Mouse (Mus musculus) liver, adult (tissue): ENCODE data around the gene Ssr1.

Experiments
- GATA4 ChIP-seq: IDR thresholded peaks from 2 replicates; pipeline ENCODE4 v1.6.1; 2014; ENCODE audit warnings: mild to moderate bottlenecking, low read length; ENCODE audit not compliant: insufficient replicate concordance

The Ssr1 gene

GRCm38 (mm10) chr13:37941950-37942886 is 51.8 kb downstream of the Ssr1 start:
- no peak for TF ChIP-seq GATA4

- TF ChIP-seq GATA4: no peak
Observed at GRCm38 (mm10) chr13:37941138-37941645, 52.8 kb downstream of the Ssr1 start.

- TF ChIP-seq GATA4: no peak
Observed at GRCm38 (mm10) chr13:37940649-37941048, 53.4 kb downstream of the Ssr1 start.

GRCm38 (mm10) chr13:37940167-37940566 is 53.9 kb downstream of the Ssr1 start:
- peak; percentile 64 for TF ChIP-seq GATA4

GRCm38 (mm10) chr13:37936351-37936750 is 57.7 kb downstream of the Ssr1 start:
- no peak for TF ChIP-seq GATA4

GRCm38 (mm10) chr13:37934920-37935319 is 59.1 kb downstream of the Ssr1 start:
- peak; percentile 35; the same call in 1 of the 2 replicates for TF ChIP-seq GATA4

GRCm38 (mm10) chr13:37934075-37934474 is 59.9 kb downstream of the Ssr1 start:
- no peak for TF ChIP-seq GATA4

GRCm38 (mm10) chr13:37931210-37931922 is 62.7 kb downstream of the Ssr1 start:
- TF ChIP-seq GATA4: no peak

- TF ChIP-seq GATA4: no peak
Observed at GRCm38 (mm10) chr13:37930621-37931020, 63.4 kb downstream of the Ssr1 start.

- no peak for TF ChIP-seq GATA4
Observed at GRCm38 (mm10) chr13:37930091-37930490, 63.9 kb downstream of the Ssr1 start.

- no peak for TF ChIP-seq GATA4
Observed at GRCm38 (mm10) chr13:37929532-37929931, 64.5 kb downstream of the Ssr1 start.

- no peak for TF ChIP-seq GATA4
Observed at GRCm38 (mm10) chr13:37926394-37926793, 67.6 kb downstream of the Ssr1 start.

GRCm38 (mm10) chr13:37924461-37924948 is 69.5 kb downstream of the Ssr1 start:
- no peak for TF ChIP-seq GATA4

GRCm38 (mm10) chr13:37923643-37924460 is 70.2 kb downstream of the Ssr1 start:
- TF ChIP-seq GATA4: no peak

GRCm38 (mm10) chr13:37923091-37923490 is 70.9 kb downstream of the Ssr1 start:
- no peak for TF ChIP-seq GATA4

GRCm38 (mm10) chr13:37920727-37921126 is 73.3 kb downstream of the Ssr1 start:
- no peak for TF ChIP-seq GATA4
